Mouse (Mus musculus): ENCODE measurements at regions not wholly inside any gene's neighbourhood (a gene's known extent, or its start where the extent isn't known, plus 50 kb on each side); places are given as distances from the start of the nearest gene placed in this dataset.

GRCm38 (mm10) chr5:132974876-132975275 lies 431.7 kb upstream of the Auts2 start:
- no peaks in the 10 kb centered on the region for H3K27me3 ChIP-seq (replicated peaks)
- no peaks in the 10 kb centered on the region for H3K79me2 ChIP-seq (replicated peaks; ENCODE audit: control insufficient read depth, extremely low read depth, insufficient read depth, poor library complexity, severe bottlenecking)
- peaks cover 87% of the 10 kb centered on the region for H3K9me3 ChIP-seq (replicated peaks; ENCODE audit: low read length)
- no peak overlapping the region for H3K4me2 ChIP-seq (ENCODE audit: insufficient read depth, low read depth, poor library complexity, severe bottlenecking)
- dilution Hi-C loops (cut with MboI; ENCODE audit: extremely low pct_ligation_motif_present, extremely low pct_unique_long_range_greater_than_20kb, low sequenced_read_pairs), result no loop called here
- H3K36me3 ChIP-seq (replicated peaks in 1 of 2; ENCODE audit: control insufficient read depth in 1 of 2, insufficient read depth in 1 of 2, low read length in 1 of 2), result no peaks in the 10 kb centered on the region
- TF ChIP-seq KAT2A (IDR thresholded peaks at IDR 0.05; ENCODE audit: insufficient replicate concordance, low read length) (no peak), ELF1 (IDR thresholded peaks at IDR 0.05; ENCODE audit: low read depth, low read length) (no peak), EP300 (IDR thresholded peaks at IDR 0.05; ENCODE audit: low read length) (no peak), UBTF (IDR thresholded peaks at IDR 0.05; ENCODE audit: low read depth, low read length) (no peak), SMC3 (IDR thresholded peaks at IDR 0.05; ENCODE audit: low read depth, low read length) (no peak), USF1 (IDR thresholded peaks at IDR 0.05; ENCODE audit: low read depth, low read length) (no peak), SIN3A (IDR thresholded peaks at IDR 0.05; ENCODE audit: low read length) (no peak), MAZ (IDR thresholded peaks at IDR 0.05; ENCODE audit: low read depth, low read length) (no peak), POLR2A (IDR thresholded peaks at IDR 0.05; ENCODE audit: low read depth, low read length) (no peak), CHD1 (IDR thresholded peaks at IDR 0.05; ENCODE audit: low read depth, low read length) (no peak), NELFE (IDR thresholded peaks at IDR 0.05; ENCODE audit: low read depth, low read length) (no peak), RCOR1 (conservative IDR thresholded peaks at IDR 0.05; ENCODE audit: low read depth, low read length) (no peak), BHLHE40 (IDR thresholded peaks at IDR 0.05; ENCODE audit: low read depth, low read length) (no peak), POLR2AphosphoS2 (IDR thresholded peaks at IDR 0.05; ENCODE audit: low read depth, low read length) (no peak), PAX5 (IDR thresholded peaks at IDR 0.05; ENCODE audit: low read length) (no peak)
- no peak overlapping the region for H3K9ac ChIP-seq (ENCODE audit: insufficient read depth, low read depth)
- no peak for DNase-seq (ENCODE audit: extremely low read depth)
- H3K4me3 ChIP-seq (replicated peaks in 1 of 3; ENCODE audit: low read depth in 2 of 3, low read length in 2 of 3, poor library complexity in 1 of 3), result no peak overlapping the region
- no peaks in the 10 kb centered on the region for H3K4me1 ChIP-seq (ENCODE audit: control insufficient read depth in 1 of 2, insufficient read depth in 2 of 2)
- in situ Hi-C loops (cut with MboI; ENCODE audit: low pct_ligation_motif_present, low pct_unique_long_range_greater_than_20kb, low sequenced_read_pairs), result no loop called here
- no peak overlapping the region for H3K27ac ChIP-seq (ENCODE audit: insufficient read depth, low read depth)

DNA sequence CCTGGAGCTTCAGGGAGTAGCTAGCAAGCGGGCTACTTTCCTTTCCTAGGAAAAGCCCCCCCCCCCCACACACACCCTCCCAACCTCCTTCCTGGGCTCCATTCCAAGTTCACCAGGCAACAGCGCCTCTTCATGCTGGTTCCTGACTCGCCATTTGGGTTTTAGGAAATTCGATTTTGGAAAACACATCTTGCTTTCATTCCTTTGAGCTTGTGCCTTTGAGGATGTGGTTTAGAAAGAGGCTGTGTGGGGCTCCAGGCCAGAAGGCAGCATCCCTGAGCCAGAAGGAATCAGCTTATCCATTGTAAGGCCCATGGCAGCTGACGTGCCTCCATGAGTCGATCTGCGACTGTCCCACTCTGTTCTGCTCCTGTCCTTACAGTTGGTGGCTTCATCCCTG lies 427.9 kb upstream of the Auts2 start:
- DNase-seq (ENCODE audit: extremely low read depth), result no peak

More for the DNA sequence above, 427.9 kb upstream of the Auts2 start:
- H3K79me2 ChIP-seq (replicated peaks; ENCODE audit: control insufficient read depth, extremely low read depth, insufficient read depth, poor library complexity, severe bottlenecking), result no peaks in the 10 kb centered on the region
- H3K4me1 ChIP-seq (ENCODE audit: control insufficient read depth in 1 of 2, insufficient read depth in 2 of 2), result no peaks in the 10 kb centered on the region
- H3K4me3 ChIP-seq (replicated peaks in 1 of 3; ENCODE audit: low read depth in 2 of 3, low read length in 2 of 3, poor library complexity in 1 of 3), result no peak overlapping the region
- H3K4me2 ChIP-seq (ENCODE audit: insufficient read depth, low read depth, poor library complexity, severe bottlenecking), result no peak overlapping the region
- TF ChIP-seq RAD21 (IDR thresholded peaks at IDR 0.05; ENCODE audit: low read depth, low read length) (no peak), MEF2A (IDR thresholded peaks at IDR 0.05; ENCODE audit: borderline replicate concordance, low read depth, low read length) (no peak), MAX (IDR thresholded peaks at IDR 0.05; ENCODE audit: low read length) (no peak), PAX5 (IDR thresholded peaks at IDR 0.05; ENCODE audit: low read length) (no peak), NRF1 (IDR thresholded peaks at IDR 0.05; ENCODE audit: low read depth, low read length) (no peak), BHLHE40 (IDR thresholded peaks at IDR 0.05; ENCODE audit: low read depth, low read length) (no peak), E2F4 (IDR thresholded peaks at IDR 0.05; ENCODE audit: insufficient replicate concordance, low read depth, low read length) (no peak), KAT2A (IDR thresholded peaks at IDR 0.05; ENCODE audit: insufficient replicate concordance, low read length) (no peak), ZC3H11A (IDR thresholded peaks at IDR 0.05; ENCODE audit: low read depth, low read length) (no peak), ZMIZ1 (IDR thresholded peaks at IDR 0.05; ENCODE audit: low read depth, low read length) (no peak), CHD1 (IDR thresholded peaks at IDR 0.05; ENCODE audit: low read depth, low read length) (no peak), MXI1 (IDR thresholded peaks at IDR 0.05; ENCODE audit: low read depth, low read length) (no peak), IRF4 (IDR thresholded peaks at IDR 0.05; ENCODE audit: low read depth, low read length) (no peak), MAZ (IDR thresholded peaks at IDR 0.05; ENCODE audit: low read depth, low read length) (no peak), ETS1 (conservative IDR thresholded peaks at IDR 0.05; ENCODE audit: low read depth, low read length) (no peak), CTCF (conservative IDR thresholded peaks at IDR 0.05 in 1 of 2, IDR thresholded peaks at IDR 0.05 in 1 of 2; ENCODE audit: low read depth in 2 of 2, low read length in 2 of 2) (no peak), MYC (IDR thresholded peaks at IDR 0.05; ENCODE audit: low read depth, low read length) (no peak), JUN (IDR thresholded peaks at IDR 0.05; ENCODE audit: insufficient read depth, low read depth, low read length) (no peak)
- dilution Hi-C loops (cut with MboI; ENCODE audit: extremely low pct_ligation_motif_present, extremely low pct_unique_long_range_greater_than_20kb, low sequenced_read_pairs), result no loop called here
- no peaks in the 10 kb centered on the region for H3K36me3 ChIP-seq (replicated peaks in 1 of 2; ENCODE audit: control insufficient read depth in 1 of 2, insufficient read depth in 1 of 2, low read length in 1 of 2)
- H3K9me3 ChIP-seq (replicated peaks; ENCODE audit: low read length), result peaks cover 92% of the 10 kb centered on the region
- H3K27me3 ChIP-seq (replicated peaks), result no peaks in the 10 kb centered on the region
- no peak overlapping the region for H3K27ac ChIP-seq (ENCODE audit: insufficient read depth, low read depth)
- in situ Hi-C loops (cut with MboI; ENCODE audit: low pct_ligation_motif_present, low pct_unique_long_range_greater_than_20kb, low sequenced_read_pairs), result no loop called here
- no peak overlapping the region for H3K9ac ChIP-seq (ENCODE audit: insufficient read depth, low read depth)

All from CH12.LX (cell line).